Mouse (Mus musculus): ENCODE data around the gene Rgs3.

DNA sequence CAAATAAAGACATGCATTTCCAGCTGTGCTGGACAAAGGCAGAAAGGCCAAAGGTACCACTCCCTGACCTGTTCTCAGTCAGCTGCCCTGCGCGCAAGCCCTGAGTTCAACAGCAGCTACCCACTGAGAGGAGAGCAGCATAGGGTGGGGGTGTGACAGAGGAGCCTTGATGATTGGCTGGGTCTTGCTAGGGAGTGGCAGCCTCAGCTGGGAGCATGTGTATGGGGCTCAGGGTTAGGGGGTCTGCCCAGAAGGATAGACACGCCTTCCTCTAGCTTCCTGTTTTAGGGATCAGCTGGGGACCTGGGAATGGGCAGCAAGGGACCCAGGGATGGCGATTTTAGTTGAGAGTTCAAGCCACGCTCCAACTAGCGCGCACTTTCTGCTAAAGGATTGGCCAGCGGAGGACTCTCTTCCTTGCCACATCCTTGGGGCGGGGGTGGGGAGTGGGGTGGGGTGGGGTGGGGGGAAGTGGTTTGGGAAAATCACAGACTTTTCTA, 113.9 kb downstream of the Rgs3 start:
- TF ChIP-seq CTCF (IDR thresholded peaks at IDR 0.05; ENCODE audit: borderline replicate concordance, insufficient read depth, low read length), result no peak
- no peak for TF ChIP-seq POLR2A (IDR thresholded peaks at IDR 0.05; ENCODE audit: low read depth, low read length)
